Mouse (Mus musculus) mature B cell (primary cell): ENCODE results near the gene Nup188.

ENCODE experiments used
- in situ Hi-C: fragments of 300-500 bp; cut with MboI; formaldehyde crosslinking; loops from 2 replicates; pipeline ENCODE4 v1.14.3; 2019

Nup188 gene

DNA sequence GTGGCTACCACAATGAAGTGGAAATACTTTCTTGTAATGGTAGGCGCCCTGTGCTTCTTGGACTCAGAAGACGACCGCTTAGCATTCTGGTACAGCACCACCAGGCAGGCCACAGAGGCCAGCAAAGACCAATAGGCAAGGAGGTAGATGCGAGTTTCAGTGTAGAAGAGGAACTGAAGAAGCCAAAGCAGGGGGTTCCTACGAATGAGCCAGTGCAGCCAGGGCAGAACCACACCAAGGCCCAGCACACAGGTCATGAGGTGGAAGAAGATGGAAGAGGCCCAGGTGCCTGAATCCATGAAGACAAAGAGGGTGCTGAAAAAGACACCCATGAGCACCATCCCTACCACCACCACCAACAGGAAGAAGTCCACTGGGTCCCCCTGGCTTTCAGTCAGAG is 1.2 kb upstream of the Nup188 start:
- in situ Hi-C loops, result no loop called here

DNA sequence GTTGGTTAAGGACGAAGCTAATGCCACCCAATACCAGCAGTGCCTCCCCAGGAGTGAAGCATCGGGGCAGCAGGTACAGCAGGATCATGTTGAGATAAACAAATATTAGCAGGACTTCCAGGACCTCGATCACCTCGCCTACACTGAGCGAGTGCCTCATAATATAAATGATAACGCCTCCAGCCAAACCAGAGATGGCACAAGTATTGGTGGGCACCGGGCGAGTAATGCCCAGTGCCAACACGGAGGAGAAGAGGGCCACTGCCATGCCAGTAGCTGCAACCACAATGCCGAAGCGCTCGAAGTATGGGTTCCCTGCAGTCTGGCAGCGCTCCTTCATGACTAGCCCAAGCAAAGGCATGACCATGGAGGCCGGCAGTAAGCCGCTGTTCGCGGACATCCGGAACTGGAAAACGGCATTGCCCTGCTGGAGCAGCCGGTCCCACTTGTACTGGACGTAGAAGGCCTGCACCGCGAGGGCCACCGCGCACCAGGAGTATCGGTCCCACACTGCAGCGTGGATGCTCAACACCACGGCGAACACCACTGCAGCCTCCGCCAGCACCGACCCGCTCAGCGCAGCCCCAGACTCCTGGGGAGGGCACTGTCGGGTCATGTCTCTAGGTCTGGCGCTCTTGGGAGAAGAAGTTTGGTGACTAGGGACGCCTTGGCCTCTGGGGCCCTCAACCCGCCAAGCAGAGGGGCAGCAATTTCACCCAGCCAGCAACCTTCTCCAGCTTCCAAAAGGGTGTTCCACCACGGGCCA is 598 bp upstream of the Nup188 start:
- in situ Hi-C loops, result no loop called here

DNA sequence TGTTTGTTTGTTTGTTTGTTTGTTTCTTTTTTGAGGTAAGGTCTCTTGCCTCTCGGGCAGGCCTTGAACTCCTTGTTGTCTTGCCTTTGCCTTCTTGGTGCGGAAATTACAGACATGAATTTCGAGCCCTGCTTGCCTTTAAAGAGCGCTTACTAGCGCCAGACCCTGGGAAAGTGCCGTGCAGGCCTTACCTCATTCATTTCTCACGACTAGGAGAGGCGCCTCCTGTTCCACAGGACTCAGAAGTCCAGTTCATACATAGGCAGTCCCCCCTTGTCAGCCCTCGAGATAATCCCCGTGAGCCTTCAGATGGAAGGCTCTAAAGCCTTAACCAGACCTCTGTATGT is 803 bp downstream of the Nup188 start:
- in situ Hi-C loops, result no loop called here

DNA sequence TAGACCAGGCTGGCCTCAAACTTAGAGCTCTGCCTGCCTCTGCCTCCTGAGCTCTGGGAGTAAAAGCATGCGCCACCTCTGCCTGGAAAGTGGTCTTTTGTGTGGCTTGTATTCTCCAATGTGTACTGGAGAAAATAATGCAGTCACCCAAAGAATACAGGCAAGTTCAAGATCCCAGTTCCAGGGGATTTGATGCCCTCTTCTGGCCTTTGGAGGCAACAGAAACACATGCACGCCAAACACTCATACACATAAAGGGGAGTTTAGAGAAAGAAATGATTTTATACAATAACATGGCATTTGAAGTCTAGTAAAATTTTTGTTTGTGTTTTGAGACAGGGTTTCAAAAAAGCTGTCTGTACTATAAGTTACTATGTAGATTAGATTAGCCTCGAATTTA is 13.3 kb downstream of the Nup188 start:
- in situ Hi-C loops, result no loop called here

DNA sequence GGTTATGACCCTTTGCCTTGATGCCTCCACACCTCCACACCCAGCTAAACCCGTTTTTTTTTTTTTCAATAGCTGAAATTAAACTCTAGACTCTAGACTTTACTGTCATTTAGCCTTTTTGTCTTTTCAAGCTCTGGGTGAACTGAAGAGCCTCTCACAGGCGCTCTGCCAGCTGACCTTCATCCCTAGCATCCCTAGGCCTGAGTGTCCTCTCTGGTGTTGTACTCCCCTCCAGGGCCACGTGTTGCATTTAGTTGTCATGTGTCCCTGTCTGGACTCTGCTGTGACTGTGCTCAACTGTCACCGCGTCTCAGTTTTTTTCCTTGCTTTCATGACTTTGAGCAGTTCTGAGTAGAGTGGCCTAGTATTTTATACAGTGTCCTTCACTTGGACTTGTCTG is 13.8 kb downstream of the Nup188 start:
- in situ Hi-C loops, result no loop called here

DNA sequence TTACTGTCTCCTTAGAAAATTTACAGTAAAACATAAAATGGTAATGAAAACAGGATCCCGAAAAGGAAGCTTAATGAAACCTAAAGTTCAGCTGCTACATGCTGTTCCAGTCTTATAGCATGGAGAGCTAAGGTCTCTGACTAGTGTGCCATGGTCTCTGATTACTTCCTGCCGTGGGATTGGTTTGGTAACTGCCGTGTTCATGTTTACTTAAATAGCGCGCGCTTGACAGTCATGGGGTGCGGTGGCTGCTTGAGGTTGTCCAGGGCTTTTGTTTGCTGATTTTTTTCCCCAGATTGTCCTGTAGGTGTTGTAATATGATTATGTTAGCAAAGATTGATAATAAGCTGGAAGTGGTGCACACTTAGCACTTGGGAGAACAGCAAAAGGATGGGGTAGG is 19.9 kb downstream of the Nup188 start:
- in situ Hi-C loops, result no loop called here

DNA sequence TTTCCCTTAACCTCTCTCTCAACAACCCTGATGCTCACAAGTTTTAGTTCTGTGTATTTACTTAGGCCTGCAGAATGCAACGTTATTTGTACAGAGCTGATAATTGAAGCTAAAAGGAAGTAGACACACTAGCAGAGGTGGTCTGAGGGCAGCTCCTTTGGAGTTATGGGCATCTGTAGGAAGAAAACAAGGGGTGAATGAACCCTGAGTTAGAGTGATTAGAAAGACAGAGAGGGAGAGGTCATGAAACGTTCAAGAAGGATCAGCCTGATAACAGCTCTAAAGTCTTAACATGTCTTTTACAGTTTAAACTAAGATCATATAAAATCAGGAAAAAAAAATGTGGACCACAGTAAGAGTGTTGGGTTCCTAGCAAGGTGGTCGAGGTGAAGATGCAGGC is 23.2 kb downstream of the Nup188 start:
- in situ Hi-C loops, result no loop called here

DNA sequence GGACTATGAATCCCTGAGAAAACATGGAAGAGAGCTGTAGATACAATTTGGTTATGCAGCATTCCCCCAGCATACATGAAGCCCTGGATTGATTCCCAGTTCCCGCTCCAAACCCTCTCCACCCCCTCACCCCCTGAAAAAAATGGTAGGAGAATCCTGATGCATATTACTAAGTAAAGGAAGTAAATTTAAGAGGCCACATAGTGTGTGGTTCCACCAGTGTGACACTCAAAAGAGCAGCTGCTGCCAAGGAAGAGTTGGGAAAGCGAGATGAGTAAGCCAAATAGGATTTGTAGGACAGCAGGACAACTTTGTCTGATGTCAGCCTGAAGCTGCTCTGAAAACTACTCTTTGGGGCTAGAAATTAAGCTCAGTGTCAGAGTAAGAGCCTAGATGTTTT is 25.3 kb downstream of the Nup188 start:
- in situ Hi-C loops, result no loop called here

DNA sequence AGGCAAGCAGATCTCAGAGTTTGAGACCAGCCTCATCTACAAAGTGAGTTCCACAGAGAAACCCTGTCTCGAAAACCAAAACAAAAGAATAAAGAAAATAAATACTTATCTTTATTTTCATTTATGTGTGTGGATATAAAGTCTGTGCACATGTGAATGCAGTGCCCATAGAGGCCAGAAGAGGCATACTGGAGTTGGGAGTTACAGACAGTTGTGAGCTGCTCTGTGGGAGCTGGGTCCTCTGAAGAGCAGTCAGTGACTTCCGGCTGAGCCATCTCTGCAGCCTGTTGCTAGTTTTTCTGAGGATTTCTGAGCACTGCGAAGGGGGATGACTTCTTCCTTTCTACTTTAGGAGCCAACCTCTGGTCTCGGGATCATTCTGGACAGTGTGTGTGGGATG is 29.9 kb downstream of the Nup188 start:
- in situ Hi-C loops, result no loop called here

DNA sequence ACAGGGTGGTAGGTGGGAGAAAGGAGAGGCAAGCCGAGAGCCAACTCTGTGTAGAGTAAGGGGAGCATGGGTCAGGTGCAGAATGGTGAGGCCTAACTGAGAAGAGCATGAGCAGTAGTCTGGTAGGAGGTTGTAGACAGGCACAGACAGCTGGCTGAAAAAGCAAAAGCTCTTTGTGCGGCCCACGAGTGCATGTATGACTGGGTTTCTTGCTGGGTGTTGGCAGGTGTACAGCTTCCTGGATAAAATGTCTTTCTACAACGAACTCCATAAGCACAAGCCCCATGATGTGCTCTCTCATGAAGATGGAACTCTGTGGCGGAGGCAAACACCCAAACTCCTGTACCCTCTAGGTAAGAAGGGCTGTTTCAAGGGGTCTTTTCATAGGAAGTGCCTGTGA is 30.8 kb downstream of the Nup188 start:
- in situ Hi-C loops, result no loop called here

DNA sequence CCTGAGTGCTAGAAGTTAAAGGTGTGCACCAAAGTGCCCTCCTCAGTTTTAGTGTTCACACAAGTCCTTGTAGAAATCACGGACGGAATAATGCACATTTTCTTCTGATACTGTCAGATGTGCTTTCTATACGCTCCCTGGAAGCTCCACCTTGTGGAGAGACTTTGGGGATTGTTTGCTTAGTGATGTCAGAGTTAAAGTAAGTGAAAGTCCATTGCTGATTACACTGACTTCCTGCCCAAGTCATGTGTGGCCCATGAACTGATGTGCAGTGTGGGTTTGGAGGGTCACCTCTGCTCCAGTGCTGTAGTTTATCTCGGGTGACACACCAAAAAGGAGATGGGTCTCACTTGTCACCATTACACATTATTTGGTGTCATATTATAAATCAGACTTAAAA is 33.1 kb downstream of the Nup188 start:
- in situ Hi-C loops, result no loop called here

DNA sequence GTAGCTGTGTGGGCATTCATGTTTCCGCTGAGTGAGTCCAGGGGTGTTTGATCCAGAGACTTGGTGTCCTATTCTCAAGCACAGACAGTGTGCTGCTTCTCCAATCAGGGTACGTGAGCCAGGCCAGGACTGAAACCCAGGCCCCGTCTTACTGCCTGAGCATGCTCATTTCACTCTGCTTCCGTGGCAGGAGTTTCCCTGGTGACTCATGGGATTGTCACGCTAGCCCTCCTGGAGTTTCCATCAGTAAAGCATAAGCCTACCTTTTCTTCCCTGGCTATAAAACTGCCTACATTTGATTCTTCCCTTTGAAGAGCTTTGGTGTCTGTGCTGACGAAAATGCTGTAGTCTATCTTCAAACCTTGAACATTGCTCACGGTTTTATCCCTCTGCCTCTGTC is 36.9 kb downstream of the Nup188 start:
- in situ Hi-C loops, result no loop called here

DNA sequence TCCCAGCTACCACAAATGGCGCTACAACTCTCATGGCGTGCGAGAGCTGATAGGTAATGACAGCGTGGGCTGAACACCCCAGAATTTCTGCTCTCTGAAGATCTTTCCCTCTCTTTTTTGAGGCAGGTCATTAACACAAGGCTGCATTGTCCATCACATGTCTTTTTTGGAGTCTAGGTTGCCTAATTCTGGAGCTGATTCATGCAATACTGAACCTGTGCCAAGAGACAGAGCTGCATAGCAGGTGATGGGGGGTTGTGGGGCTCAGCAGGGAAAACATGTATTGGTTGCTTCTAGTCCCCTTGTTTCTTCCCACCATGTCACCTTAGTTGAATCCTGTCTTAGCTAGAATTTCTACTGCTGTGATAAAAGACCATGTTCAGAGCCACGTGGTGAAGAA is 39.1 kb downstream of the Nup188 start:
- in situ Hi-C loops, result no loop called here

DNA sequence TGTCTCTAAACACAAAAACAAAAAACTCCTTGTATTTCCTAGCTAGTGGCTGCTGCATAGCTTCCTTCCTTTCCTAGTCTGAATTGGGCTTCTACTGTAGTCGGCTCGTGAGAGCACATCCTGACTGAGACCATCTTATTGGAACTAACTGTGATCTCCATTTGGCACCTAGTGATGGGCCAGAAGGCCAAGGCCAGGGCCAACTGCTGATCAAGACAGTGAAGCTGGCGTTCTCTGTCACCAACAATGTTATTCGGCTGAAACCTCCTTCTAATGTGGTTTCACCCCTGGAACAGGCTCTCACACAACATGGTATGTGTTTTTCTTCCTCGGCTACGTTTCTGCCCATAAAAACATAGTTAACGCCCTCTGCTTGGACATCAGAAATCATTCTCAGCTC is 41.1 kb downstream of the Nup188 start:
- in situ Hi-C loops, result no loop called here

DNA sequence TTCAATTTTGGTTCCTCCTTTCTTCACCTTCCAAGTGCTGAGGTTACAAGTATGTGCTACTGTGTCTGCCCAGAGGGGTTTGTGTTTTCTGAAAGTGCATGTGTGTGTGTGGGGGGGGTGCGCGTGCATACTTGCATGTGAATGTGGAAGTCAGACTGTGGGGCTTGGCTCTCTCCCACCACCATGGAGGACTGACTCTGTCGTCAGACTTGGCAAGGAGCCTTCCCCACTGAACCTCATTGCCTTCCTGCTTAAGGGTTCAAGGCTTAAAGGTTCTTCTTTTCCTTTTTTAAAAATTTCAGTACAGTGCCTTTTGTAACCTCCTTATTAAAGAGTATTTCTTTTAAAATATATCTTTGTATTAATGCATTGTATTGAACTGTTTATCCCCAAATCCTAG is 42.6 kb downstream of the Nup188 start:
- in situ Hi-C loops, result no loop called here

DNA sequence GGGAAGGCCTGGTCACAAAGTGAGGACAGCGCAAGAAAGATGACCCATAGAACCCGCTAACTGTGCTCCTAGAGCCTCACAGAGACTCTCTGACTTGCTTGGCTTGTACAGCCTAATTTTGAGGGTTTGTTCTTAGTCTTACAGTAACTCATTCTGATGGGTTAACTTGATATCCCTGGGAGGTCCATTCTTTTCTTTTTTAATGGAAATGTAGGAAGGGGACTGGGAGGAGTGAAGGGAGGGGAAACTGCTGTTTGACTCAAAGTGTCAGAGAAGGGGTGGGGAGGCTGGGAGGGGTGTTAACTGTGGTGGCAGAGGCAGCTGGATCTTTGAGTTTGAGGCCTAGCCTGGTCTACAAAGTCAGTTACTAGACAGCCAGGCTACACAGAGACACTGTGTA is 49.1 kb downstream of the Nup188 start:
- in situ Hi-C loops, result no loop called here

DNA sequence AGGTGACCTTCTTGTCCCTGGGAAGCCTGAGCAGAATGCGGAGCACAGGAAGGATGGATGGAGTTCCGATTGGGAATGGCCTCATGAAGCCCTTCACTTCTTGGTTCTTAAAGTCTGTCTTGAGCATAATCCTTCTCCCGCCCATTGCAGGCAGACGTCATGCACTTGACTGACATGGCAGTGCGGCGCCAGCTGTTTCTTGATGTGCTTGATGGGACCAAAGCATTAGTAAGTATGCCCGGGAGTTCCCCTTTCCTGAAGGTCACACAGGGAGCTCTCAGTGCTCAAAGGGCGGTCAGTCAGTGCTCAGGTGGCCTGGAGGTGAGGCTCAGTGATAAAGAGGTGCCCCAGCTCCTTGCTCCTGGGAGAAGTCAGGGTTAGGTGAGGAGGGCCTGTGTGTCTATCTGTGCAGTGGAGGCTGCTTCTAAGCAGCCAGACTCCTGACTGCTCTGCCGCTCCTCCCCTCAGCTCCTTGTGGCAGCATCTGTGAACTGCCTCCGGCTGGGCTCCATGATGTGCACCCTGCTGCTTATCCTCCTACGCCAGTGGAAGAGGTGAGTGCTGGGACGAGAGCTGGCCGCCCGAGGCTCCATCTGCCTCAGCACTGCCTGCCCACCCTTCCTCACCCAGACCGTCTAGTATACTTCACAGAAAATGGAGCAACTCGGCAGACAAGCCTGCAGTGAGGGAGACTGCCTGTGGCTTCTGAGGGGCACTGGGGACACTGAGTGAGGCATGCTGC is 50.1 kb downstream of the Nup188 start:
- in situ Hi-C loops, result no loop called here

DNA sequence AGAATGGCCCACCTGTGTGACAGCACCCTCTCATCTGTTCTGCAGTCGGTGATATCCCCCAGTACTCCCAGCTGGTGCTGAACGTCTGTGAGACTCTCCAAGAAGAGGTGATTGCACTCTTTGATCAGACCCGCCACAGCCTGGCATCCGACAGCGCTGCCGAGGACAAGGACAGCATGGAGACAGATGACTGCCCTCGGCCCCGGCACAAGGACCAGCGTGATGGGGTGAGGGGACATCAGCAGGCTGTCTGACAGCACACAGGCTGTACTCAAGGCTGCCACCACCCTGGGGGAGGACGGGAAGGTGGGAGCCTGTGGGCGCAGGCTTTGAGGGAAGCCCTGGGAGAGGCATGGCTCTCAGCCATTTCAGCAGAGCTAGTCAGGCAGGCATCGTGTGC is 51.0 kb downstream of the Nup188 start:
- in situ Hi-C loops, result no loop called here

DNA sequence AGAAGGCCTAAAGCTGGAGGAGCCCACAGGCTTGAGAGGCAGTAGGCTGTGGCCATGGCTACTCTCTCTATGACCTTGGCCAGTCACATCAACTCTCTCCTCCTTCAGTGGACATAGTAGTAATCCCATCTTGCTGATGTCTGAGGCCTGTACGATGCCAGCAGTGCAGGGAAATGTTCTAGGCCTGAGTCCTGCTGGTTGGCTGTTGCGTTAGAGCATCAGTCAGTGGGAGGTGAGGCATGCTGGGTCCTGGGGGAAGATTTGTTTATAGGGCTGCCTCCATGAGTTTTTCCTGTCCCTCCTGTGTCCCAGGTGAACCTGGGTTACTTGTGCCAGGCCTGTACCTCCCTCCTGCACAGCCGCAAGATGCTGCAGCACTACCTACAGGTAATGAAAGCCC is 55.9 kb downstream of the Nup188 start:
- in situ Hi-C loops, result no loop called here

DNA sequence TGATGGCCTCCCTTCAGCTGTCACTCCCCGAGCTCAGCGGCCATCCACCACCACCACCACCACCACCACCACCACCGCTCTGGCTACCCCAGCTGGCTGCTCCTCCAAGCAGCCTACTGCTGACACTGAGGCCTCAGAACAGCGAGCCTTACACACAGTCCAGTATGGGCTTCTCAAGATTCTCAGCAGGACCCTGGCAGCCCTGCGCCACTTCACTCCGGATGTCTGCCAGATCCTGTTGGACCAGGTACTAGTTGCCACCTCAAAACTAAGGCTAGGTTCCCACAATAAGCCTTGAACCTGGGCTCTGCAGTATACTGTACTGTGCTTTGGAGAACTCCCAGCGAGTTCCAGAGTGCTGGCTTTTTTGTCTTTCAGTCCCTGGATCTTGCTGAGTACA is 56.3 kb downstream of the Nup188 start:
- in situ Hi-C loops, result no loop called here

DNA sequence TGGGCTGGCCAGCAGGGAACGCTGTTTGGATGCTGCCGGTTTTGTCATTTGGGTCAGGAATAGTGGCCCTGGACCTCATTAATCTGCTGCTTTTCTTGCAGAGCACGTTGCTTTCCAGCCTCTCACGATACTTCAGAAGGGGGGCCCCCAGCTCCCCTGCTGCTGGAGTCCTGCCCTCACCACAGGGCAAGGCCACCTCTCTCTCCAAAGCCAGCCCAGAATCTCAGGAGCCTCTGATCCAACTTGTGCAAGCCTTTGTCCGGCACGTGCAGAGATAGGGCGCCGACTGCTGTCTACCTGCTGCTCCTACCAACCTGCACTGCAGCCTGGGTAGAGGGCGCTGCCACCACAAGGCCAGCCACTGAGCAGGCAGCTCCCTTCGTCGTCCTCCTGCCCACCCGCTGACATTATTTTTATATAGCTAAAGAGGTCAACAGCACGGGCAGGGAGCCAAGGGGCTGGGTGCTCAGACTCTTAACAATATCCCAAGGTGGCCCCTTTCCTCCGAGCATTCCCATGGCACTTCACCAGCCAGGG is 57.5 kb downstream of the Nup188 start:
- in situ Hi-C loops, result no loop called here

DNA sequence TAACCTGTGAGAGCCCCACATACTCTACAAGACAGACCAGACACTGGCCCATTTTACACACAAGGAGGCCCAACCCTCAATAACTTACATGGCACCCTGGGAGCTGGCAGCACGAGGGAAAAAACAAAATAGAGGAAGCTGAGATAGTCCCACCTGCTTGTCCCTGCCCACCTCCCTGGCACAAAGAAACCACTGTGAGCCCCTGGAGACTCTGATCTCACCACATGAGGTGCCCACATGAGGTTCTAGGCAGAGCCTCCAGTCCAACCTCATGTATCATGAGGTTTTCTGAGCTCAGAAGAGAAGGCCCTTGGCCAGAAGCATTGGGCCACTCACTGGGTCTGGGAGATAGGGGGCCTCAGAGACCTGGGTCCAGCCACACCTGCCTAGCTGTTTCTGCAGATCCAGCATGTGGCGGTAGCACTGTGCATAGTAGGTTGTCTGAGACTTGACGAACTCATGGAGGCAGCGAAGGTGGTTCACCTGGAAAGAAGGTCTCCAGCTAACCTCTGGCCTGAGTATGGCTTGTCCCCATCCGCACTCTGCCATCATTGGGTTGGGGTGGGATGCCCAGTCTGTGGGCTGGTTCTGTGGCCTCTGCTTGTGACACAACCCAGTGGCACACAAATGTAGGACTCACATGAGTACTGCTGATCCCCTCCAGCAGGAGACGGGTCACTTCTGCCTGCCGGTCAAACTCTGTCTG is 59.9 kb downstream of the Nup188 start:
- in situ Hi-C loops, result no loop called here

DNA sequence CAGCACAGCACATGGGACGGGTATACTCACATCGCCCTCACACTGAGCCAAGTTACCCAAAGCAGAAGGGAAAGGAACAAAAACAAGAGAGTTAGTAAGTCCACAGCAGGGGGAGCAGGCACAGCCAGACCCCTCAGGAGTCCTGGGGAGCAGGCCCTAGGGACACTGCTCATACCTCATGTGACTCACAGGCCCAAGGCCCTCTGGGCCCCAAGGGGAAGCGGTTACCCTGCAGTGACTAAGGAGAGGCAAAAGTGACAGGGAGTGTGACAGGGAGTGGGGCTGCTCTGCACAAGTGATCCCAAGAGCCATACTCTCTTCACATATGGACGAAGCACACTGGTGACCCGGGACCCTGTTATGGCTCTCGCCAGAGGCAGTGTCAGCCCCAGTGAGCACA is 63.0 kb downstream of the Nup188 start:
- in situ Hi-C loops, result no loop called here
